Mouse (Mus musculus) olfactory bulb, adult 2 months (tissue): ENCODE data around the gene Afdn.
"Not testable (repeated sequence)": the region's sequence is repeated elsewhere in the genome, so short reads cannot be mapped to it uniquely, and the experiment has no call there.

ENCODE experiments used
- CTCF ChIP-seq: fragments of 200-500 bp; IDR thresholded peaks from 2 replicates; pipeline ENCODE4 v1.5.1; 2012; ENCODE audit warnings: low read depth, mild to moderate bottlenecking, low read length, moderate library complexity; ENCODE audit not compliant: insufficient read depth
- POLR2A ChIP-seq: fragments of 200-500 bp; IDR thresholded peaks from 2 replicates; pipeline ENCODE4 v1.6.1; 2012; ENCODE audit warnings: mild to moderate bottlenecking, low read depth, low read length, moderate library complexity; ENCODE audit not compliant: insufficient read depth

- TF ChIP-seq CTCF, POLR2A: not testable (repeated sequence)
Measured at GRCm38 (mm10) chr17:13939231-13939630, 178.9 kb downstream of the Afdn start.
